Mouse (Mus musculus) left cerebral cortex, postnatal 4 days (tissue): ENCODE measurements around the gene Lrrc4b. TPM values are rescaled to one million over a fixed set of nuclear protein-coding genes. Genes with fewer than 3 reads are reported as not detected.

Experiments
- DNase-seq: peaks from one replicate; pipeline ENCODE4 v3.0.0-alpha.2; 2022
- intact Hi-C: fragments of 180-260 bp; cut with DNase I; formaldehyde crosslinking; loops from one replicate; pipeline ENCODE4 v1.15.1; 2025
- total RNA-seq, 2 experiments: library from RNA; stranded (reverse); gene quantifications; 2 replicates each; pipeline ENCODE4 v1.2.3; 2021

Lrrc4b gene
- 100 to 1,000 TPM; 357 to 379 TPM for total RNA-seq

- DNase-seq = peak; percentile 89
- intact Hi-C loops = no loop called here
Observed at GRCm38 (mm10) chr7:44428968-44429521, at the start of gene Lrrc4b. Gene Lrrc4b (plus strand): TSS chr7:44429018.

GRCm38 (mm10) chr7:44382541-44382940 lies 46.3 kb upstream of the Lrrc4b start:
- peak; percentile 79 for DNase-seq
- intact Hi-C loops = loop anchor here (10.0 kb wide), 1 partner anchor 62 kb away; no protein-coding TSS in a partner anchor

GRCm38 (mm10) chr7:44383980-44384715 lies 44.7 kb upstream of the Lrrc4b start, which contains the start of gene Syt3:
Gene Syt3 (plus strand): TSS chr7:44384102.
- DNase-seq = peak; percentile 80
- intact Hi-C loops = loop anchor here (10.0 kb wide), 1 partner anchor 61 kb away; no protein-coding TSS in a partner anchor

- intact Hi-C loops = loop anchor here (10.0 kb wide), 1 partner anchor 60 kb away; no protein-coding TSS in a partner anchor
- no peak for DNase-seq
Observed at GRCm38 (mm10) chr7:44384716-44385059, 44.1 kb upstream of the Lrrc4b start.

GRCm38 (mm10) chr7:44385720-44386119 lies 43.1 kb upstream of the Lrrc4b start, which contains the start of gene 1700008O03Rik:
Gene 1700008O03Rik (minus strand): TSS chr7:44385820.
- intact Hi-C loops = loop anchor here (10.0 kb wide), 1 partner anchor 59 kb away; no protein-coding TSS in a partner anchor
- no peak for DNase-seq

- intact Hi-C loops = no loop called here
- DNase-seq = peak; percentile 79
Observed at GRCm38 (mm10) chr7:44391831-44392230, 37.0 kb upstream of the Lrrc4b start.

GRCm38 (mm10) chr7:44392341-44392740 lies 36.5 kb upstream of the Lrrc4b start:
- DNase-seq = no peak
- intact Hi-C loops = no loop called here

GRCm38 (mm10) chr7:44393284-44393683 lies 35.5 kb upstream of the Lrrc4b start:
- DNase-seq = no peak
- intact Hi-C loops = no loop called here

- DNase-seq = peak; percentile 68
- intact Hi-C loops = no loop called here
Observed at GRCm38 (mm10) chr7:44398570-44398969, 30.2 kb upstream of the Lrrc4b start.

- DNase-seq = no peak
- intact Hi-C loops = no loop called here
Observed at GRCm38 (mm10) chr7:44401673-44402072, 27.1 kb upstream of the Lrrc4b start.

GRCm38 (mm10) chr7:44405346-44406014 lies 23.3 kb upstream of the Lrrc4b start:
- DNase-seq = peak; percentile 95
- intact Hi-C loops = no loop called here

- DNase-seq = no peak
- intact Hi-C loops = no loop called here
Observed at GRCm38 (mm10) chr7:44406015-44406355, 22.8 kb upstream of the Lrrc4b start.

GRCm38 (mm10) chr7:44411144-44411543 lies 17.7 kb upstream of the Lrrc4b start:
- intact Hi-C loops = no loop called here
- no peak for DNase-seq

GRCm38 (mm10) chr7:44413307-44413706 lies 15.5 kb upstream of the Lrrc4b start:
- intact Hi-C loops = no loop called here
- no peak for DNase-seq

- DNase-seq = peak; percentile 20
- intact Hi-C loops = no loop called here
Observed at GRCm38 (mm10) chr7:44427666-44428065, 1.2 kb upstream of the Lrrc4b start.

- DNase-seq = peak; percentile 82
- intact Hi-C loops = no loop called here
Observed at GRCm38 (mm10) chr7:44428171-44428950, 457 bp upstream of the Lrrc4b start.

GRCm38 (mm10) chr7:44429534-44430488 lies 993 bp downstream of the Lrrc4b start:
- peak; percentile 46 for DNase-seq
- intact Hi-C loops = no loop called here

- intact Hi-C loops = no loop called here
- DNase-seq = no peak
Observed at GRCm38 (mm10) chr7:44432550-44432949, 3.7 kb downstream of the Lrrc4b start.

GRCm38 (mm10) chr7:44433371-44433770 lies 4.6 kb downstream of the Lrrc4b start:
- intact Hi-C loops = no loop called here

GRCm38 (mm10) chr7:44434089-44434488 lies 5.3 kb downstream of the Lrrc4b start:
- DNase-seq = no peak
- intact Hi-C loops = no loop called here

More at GRCm38 (mm10) chr7:44433371-44433770, 4.6 kb downstream of the Lrrc4b start:
- DNase-seq = peak; percentile 60
